Mouse (Mus musculus): ENCODE results near the gene Tmem132d.

GRCm38 (mm10) chr5:128235611-128236010 is 197.3 kb downstream of the Tmem132d start:
- TF ChIP-seq POLR2A (IDR thresholded peaks at IDR 0.05; ENCODE audit: low read depth, low read length) (no peak), CTCF (IDR thresholded peaks at IDR 0.05; ENCODE audit: borderline replicate concordance, insufficient read depth, low read length) (no peak)

All from embryonic fibroblast, embryonic 13.5 days (primary cell).